Mouse (Mus musculus): ENCODE data around the gene Ly6g6e.

The Ly6g6e gene

GRCm38 (mm10) chr17:35077285-35077684 lies 583 bp downstream of the Ly6g6e start:
- no peak for DNase-seq

DNA sequence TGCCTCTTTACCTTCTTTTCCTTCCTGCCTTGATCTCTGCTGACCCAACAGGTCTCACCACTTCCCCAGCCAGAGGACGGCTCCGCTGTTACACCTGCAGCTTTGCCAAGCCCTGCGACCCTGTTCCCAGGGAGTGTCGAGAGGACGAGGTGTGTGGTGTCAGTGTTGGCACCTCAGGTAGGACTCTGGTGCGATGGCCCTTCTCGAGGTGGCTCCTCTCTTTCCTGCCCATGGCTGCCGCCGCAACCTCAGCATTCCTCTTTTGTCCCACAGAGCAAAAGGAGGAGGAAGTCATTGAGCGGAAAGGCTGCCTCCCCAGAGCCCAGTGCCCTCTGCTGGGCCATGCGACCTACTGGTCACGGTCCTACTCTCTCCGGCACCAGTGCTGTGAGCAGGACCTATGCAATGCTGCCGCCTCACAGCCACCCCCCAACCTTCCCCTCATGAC lies 1.1 kb downstream of the Ly6g6e start, which contains the start of gene Ly6g6d:
Ly6g6d (minus strand) TSS at position 280 of the 448 bp plus-strand sequence.
- DNase-seq, result peak in 1 of 2 experiments; percentile 19

DNA sequence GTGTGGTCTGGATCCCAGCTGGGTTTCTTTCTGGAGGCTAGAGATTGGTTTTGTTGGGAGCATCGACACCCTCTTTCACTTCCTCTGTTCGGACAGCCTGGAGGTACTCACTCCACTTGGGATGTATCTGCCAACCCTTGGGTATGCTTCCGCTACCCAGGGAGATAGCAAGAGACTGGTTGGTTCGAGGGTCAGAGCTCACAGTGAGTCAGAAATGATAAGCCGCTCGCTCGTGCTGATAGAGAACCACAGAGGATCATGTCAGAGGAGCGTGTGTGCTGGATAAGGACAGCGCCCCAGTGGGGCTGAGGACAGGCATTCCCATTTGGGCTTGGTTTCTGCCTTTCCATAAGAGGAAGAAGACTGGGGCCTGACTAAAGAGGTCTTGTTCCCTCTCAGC lies 3.1 kb downstream of the Ly6g6e start:
- DNase-seq, result no peak

- DNase-seq, result no peak
These were observed 3.5 kb downstream of the Ly6g6e start for GRCm38 (mm10) chr17:35080248-35080647.

- no peak for DNase-seq
These were observed 4.0 kb downstream of the Ly6g6e start for GRCm38 (mm10) chr17:35080710-35081109.

DNA sequence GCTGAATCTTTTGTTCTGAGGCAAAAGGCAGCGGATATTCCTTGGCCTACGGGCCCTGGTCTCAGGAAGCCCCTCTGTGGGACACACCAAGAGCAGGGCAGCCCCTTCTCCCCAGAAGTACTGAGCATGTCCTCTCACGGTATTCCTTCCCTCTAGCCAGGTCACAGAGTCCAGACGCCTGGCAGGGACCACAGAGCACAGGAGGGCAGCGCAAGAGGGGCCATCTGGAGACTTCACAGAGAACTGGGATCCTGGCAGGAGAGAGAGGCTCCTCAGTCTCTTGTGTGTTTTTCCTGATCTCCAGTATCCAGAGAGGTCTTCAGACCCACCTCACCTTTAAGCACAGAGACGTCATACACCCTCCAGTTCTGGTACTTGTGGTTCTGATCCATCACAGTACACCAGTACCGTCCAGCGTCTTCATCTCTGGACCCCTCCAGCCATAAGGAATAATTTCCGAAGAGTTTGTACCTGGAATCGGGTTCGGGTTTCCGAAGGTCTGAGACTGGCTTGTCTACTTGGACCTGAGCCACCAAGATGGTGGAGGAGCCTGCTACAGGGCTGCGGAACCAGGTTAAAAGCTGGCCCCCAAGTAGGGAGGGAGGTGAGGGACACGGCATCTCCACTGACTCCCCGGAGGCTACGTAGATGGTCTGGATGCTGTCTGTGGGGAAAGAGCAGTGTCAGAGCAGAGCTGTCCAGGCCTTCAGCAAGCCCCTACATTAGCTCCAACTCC lies 6.3 kb downstream of the Ly6g6e start:
- no peak for DNase-seq

DNA sequence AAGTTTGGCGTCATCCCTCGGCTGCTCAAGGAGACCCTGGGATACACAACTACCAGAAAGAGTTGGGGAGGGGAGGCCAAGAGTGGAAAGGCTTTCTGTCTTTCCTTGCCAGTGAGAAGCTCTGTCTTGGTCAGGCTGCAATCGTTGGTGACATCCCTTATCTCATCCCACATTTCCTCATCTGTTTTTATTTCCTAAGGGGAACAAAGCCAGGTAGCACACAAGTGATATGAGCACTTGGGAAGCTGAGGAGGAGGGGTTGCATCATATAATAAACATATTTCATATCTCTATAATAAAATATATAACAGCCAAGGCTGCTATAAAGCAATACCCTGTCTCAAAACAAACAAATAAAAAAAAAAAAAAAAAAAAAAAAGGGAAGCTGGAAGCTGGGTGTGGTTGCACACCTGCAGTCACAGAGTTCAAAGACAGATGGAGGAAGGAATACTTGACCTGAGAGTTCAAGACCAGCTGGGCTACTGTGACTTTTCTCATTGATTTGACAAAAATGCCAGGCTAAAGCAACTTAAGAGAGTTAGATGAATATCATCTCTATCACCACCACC lies 7.3 kb downstream of the Ly6g6e start:
- no peak for DNase-seq

DNA sequence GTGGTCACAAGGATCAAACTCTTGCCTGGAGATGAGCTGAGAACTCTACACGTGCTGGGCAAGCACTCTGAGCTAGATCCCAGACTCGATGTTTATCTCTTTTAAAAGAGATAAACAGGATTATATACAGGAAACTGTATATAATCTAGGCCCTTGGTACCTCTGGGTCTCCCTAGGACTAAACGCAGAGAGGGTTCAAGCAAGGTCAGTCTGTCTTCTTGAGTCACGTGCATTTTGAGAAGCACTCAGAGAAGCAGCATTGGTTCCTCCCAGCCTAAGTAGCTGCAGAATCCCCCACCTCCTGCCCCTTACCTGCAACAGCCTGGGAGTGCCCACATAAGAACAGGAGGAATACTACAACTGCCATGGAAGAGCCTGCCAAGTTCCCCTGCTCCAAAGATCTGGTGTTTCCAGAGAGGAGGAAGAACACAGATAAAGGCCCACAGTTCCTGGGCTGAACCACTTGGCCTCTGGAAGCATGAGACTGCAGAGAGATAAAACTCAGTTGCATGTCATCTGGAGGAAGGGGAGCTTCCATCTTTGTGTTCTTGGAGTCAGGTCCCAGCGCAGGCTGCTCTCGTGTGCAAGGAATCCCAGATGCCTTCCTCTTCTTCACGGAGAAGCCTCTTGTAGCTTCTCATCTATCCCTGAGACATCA lies 8.6 kb downstream of the Ly6g6e start, which contains the start of gene Ly6g6f:
Ly6g6f (minus strand) TSS at position 403 of the 658 bp plus-strand sequence.
- DNase-seq, result no peak

DNA sequence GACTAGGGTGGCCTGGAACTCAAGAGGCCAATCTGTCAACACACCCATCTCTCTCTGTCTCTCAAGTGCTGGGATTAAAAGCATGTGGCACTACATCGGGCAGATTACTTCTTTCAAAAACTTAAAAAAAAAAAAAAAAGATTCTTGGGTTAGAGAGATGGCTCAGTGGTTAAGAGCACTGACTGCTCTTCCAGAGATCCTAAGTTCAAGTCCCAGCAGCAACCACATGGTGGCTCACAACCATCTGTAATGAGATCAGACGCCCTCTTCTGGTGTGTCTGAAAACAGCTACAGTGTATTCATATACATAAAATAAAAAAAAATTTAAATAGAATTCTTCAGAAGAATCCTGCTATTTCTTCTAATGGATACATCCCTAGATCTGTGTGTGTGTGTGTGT lies 11.4 kb downstream of the Ly6g6e start:
- peak; percentile 41 to 45 for DNase-seq

DNA sequence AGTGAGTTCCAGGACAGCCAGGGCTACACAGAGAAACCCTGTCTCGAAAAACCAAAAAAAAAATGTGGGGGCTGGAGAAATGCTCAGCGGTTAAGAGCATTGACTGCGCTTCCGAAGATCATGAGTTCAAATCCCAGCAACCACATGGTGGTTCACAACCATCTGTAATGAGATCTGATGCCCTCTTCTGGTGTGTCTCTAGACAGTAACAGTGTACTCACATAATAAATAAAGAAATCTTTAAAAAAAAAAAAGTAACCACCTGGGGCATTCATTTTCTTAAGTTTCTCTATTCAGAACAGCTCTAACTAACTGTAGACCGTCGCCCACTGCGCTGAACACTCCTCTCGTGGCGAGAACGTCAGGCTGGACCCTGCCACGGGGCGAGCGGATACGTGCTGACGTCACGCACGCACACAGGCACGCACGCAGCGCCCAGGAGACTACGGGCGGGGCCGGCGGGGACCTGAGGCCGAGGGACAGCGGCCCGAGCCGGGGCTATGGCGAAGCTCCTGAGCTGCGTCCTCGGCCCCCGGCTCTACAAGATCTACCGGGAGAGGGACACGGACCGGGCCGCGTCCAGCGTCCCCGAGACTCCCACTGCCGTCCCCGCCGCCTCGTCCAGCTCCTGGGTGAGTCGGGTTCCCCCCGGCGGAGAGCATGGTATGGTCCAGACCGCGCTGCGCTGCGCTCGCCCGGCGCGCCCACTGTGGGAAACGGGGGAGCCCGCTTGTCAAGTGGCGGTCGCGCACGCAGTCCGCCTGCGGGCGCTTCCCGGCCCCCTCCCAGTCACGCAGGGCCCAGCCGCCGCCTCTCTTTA lies 12.3 kb downstream of the Ly6g6e start, which contains the start of gene Abhd16a:
Abhd16a (plus strand) TSS at position 439 of the 820 bp plus-strand sequence.
- DNase-seq, result peak; percentile 95

- DNase-seq, result no peak
These were observed 13.6 kb downstream of the Ly6g6e start for GRCm38 (mm10) chr17:35090166-35090932.

- no peak for DNase-seq
These were observed 15.9 kb downstream of the Ly6g6e start for GRCm38 (mm10) chr17:35092403-35093198.

- DNase-seq, result no peak
These were observed 18.0 kb downstream of the Ly6g6e start for GRCm38 (mm10) chr17:35094475-35095365.

DNA sequence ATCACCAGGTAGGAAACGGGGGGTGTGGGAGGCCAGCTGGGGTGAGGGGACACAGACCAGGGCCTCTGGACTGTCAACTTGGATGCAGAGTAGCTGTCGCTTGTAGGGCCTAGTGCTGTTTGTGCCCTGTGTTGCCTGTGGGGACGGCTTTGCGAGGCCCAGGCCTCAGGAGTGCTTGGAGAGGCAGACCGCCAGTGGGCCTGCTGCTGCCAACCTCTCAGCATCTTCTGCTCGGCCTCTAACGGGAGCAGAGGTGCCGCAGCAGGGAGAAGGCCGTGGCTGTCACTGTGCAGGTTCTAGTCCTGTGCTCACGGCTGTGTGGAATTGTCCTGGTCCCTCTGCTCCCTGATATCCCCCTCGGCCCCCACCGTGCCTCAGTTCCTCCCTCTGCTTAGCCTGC lies 19.9 kb downstream of the Ly6g6e start:
- DNase-seq, result no peak

GRCm38 (mm10) chr17:35097164-35097655 lies 20.5 kb downstream of the Ly6g6e start:
- peak; percentile 27 to 28 for DNase-seq

GRCm38 (mm10) chr17:35100196-35100765 lies 23.6 kb downstream of the Ly6g6e start:
- no peak for DNase-seq

GRCm38 (mm10) chr17:35101161-35101560 lies 24.5 kb downstream of the Ly6g6e start:
- DNase-seq, result no peak

DNA sequence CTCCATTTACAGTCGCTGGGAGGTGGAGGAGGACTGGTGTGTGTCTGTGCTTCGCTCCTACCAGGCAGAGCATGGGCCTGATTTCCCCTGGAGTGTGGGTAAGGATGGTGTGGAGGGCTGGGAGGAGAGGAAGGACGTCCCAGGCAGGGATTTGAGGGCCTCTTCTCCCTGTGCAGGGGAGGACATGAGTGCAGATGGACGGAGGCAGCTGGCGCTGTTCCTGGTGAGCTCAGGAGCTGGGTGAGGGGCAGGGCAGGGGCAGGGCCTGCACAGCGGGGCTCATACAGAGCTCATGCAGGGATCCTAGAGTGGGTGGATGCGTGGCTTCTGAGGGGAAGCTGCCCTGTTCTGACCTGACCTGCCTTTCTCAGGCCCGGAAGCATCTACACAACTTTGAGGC lies 25.6 kb downstream of the Ly6g6e start:
- DNase-seq, result no peak

- no peak for DNase-seq
These were observed 26.6 kb downstream of the Ly6g6e start for GRCm38 (mm10) chr17:35103221-35103690.
